Mouse (Mus musculus): ENCODE measurements around the gene Hist2h4.
"Not testable (repeated sequence)": the region's sequence is repeated elsewhere in the genome, so short reads cannot be mapped to it uniquely, and the experiment has no call there.

The Hist2h4 gene

DNA sequence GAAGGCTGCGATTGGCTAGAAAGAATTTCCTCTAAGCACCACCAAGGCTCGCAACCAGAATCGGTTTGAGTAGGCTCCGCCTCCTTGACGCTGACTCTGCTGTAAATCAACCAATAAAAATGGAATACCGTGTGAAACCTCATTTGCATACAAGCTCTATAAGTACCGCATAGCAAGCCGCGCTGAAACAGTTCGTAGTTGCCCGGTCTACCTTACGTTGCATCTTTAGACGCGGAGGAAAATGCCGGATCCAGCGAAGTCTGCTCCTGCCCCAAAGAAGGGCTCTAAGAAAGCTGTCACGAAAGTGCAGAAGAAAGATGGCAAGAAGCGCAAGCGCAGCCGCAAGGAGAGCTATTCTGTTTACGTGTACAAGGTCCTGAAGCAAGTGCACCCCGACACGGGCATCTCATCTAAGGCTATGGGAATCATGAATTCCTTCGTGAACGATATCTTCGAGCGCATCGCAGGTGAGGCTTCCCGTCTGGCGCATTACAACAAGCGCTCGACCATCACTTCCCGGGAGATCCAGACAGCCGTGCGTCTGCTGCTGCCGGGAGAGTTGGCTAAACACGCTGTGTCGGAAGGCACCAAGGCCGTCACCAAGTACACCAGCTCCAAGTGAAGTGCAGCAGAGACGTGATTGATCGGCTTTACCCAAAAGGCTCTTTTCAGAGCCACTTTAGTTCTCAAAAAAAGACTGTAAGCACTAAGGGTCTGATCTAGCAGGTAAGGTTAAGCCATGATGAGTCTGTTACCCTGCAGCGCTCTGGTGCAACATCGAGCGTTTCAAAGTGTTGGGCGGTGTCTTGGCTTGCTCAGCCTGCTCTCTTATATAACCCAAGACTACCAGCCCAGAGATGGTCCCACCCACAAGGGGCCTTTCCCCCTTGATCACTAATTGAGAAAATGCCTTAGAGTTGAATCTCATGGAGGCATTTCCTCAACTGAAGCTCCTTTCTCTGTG lies 6.7 kb upstream of the Hist2h4 start, which contains the start of gene Hist2h2bb:
Gene Hist2h2bb, plus strand, starts transcription at position 242 of the 964 bp plus-strand sequence.
- DNase-seq (ENCODE audit: low spot score in 2 of 2), result peak; percentile 93 to 97

DNA sequence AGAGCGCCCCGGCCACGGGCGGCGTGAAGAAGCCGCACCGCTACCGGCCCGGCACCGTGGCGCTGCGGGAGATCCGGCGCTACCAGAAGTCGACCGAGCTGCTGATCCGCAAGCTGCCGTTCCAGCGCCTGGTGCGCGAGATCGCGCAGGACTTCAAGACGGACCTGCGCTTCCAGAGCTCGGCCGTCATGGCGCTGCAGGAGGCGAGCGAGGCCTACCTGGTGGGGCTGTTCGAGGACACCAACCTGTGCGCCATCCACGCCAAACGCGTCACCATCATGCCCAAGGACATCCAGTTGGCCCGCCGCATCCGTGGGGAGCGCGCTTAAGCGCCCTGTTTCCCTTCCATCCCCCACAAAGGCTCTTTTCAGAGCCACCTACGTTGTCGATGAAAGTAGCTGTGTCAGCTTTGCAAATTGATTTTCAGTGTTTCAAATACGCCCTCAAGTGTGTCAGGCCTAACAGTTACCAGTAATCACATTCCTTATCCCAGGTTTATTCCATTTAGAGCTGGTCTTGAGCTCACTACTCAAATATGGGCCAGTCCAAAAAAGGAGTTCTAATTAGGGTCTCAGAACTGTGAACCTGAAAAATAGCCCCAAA lies 5.8 kb upstream of the Hist2h4 start:
- DNase-seq (ENCODE audit: low spot score in 2 of 2), result not testable (repeated sequence)

DNA sequence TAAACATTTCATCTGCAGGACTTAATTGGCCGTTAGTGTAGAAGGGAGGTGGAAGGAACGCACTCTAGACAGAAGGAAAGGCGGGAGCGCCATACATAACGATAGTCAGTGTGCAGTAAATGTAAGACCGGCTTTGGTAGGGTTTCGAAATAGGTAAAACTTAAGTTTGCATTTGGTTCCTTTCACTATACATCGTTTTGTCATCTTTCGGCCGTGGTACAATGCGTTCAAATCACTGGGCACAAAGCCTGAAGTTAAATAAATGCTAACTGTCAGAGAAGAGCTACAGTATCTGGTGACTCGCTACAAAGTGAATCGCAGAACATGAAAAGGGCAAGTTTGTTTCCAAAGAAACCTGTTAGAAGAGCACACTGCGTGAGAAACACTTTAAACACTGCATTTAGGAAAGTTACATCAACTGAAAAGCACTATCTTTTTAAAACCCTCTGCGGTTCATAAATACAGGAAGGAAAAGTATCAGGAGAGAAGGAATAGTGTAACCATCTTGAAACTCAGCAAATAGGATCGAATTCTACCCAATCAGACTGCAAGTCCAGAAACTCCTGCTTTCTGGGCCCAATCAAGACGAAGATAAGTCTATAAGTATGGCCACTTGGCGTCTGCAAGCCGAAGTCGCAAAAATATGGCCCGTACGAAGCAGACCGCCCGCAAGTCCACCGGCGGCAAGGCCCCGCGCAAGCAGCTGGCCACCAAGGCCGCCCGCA lies 5.1 kb upstream of the Hist2h4 start, which contains the start of gene Hist2h3b:
Gene Hist2h3b, plus strand, starts transcription at position 604 of the 725 bp plus-strand sequence.
- peak; percentile 80 to 85 for DNase-seq (ENCODE audit: low spot score in 2 of 2)

DNA sequence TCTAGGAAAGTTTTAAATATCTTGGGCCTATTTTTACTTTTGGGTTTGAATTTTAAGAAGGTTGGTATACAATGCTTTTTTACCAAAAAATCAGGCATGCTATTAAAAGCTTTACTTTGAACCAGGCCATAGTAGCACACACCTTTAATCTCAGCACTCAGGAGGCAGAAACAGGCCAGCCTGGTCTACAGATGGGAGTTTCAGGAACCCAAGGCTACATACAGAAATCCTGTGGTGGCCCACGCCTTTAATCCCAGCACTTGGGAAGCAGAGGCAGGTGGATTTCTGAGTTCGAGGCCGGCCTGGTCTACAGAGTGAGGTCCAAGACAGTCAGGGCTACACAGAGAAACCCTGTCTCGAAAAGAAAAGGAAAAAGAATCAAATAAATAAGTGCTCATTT lies 4.4 kb upstream of the Hist2h4 start:
- no peak for DNase-seq (ENCODE audit: low spot score in 2 of 2)

DNA sequence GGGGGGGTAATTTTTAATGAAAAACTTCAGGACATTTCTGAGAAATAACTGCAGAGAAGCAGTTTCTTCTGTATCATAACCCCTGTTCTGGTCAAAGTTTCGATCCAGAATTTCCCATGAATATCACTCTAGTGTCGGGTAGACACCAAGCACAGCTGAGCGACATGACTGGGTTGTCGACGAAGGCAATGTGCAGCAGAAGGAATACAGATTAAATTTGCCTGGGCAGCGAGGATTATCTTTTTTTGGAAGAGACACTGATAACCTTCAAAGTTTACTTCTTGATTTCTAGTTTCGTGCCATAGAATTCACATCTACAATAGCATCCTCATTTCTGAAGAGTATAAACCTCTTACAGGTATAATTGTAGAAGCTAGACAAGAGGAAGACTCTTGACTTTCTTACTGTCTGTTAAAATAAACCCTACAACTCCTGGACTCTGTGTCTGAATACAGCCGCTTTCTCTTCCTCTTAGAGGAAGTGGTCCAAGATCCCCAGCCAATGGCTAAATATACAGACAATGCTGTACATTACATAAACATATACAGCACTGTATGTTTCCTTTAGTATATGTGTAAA lies 3.1 kb upstream of the Hist2h4 start:
- DNase-seq (ENCODE audit: low spot score in 2 of 2), result no peak

DNA sequence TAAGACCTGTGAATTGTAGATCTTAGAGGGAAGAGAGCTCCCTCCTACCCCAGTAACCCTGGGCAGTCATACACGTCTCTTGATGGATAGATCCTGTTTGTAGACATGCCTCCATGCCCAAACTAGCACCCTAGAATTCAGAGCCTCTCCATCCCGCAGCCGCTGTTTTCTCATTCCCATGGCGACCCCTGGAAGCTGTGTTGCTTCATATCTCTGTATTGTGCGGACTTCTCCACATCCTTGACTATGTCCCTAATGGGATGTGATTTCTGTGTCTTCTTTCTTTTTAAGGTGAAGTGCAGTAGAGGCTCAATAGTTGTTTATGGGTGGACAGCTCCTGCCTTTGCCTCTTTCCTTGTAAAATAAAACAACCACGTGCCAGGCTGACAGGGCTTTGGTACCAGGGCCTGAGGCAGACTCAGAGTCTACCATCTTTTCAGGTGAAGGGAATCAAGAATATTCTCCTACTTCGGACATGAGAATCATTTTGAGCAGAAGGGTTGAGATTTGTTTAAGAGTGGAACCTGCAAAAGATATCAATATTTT lies 1.4 kb upstream of the Hist2h4 start:
- DNase-seq (ENCODE audit: low spot score in 2 of 2), result no peak

DNA sequence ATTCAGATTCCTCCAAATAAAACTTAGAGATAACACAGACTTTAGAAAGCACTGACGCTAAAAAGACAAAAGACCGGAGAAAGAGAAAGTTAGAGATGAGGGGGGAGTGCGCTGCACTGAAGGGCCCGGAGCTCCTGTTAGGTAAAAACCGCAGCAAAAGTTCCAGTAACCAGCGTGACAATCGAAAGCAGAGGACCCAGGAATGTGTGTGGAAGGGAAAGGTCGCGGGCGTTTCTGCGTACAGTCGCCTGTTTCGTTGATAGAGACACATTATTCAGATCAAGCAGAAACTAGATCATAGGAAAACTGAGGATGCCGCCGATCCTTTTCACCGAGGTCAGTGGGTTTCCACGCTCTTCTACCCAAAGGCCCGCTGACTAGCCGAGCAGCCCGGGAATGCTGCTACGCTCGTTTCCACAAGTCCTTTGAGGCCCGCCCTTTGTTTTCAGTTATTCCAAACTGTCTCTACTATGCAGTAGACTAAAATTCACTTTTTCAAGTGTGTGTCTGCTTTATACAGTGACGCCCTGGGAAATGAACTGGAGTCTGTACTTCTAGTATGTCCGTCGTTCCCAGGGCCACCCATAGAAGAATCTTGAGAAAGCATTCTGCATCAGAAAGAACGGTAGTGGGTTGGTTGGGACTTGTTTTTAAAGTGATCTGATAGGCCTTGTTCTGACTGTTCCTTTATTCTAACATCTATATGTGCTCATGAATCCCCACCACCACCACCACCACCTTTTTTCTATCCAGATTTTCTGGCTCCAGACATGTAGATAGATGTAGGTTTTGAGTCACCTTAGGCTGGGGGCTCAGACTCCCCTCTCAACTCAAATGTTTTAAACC lies 670 bp upstream of the Hist2h4 start:
- no peak for DNase-seq (ENCODE audit: low spot score in 2 of 2)

DNA sequence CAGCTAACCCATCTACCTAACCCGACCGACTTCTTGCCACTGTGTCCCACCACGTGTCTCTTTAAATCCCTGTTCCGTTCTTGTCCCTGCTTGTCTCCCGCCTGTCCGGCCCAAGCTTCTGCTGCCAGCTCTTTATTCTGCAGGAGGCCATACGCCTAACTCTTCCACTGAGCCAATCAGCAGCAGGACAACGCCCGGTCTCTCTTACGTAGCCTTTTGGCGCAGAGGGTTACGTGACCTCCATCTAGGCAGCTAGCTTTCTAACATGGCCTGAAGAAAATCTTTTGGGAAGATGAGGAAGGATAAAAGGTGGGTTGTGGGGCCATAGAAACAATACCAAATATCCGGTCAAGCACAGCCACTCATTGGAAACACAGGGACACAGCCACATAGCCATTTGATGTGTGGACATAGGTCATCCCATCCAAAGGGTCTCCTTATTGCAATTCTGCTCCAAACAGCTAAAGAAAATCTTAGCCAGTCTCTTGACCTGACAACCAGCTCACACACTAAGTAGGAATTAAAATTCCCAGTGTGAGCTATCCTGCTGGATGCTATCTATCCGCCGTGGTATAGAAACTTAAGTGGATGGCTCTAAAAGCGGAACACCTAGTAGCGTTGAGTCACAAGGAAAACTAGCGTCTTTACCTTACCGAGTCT lies 765 bp downstream of the Hist2h4 start:
- peak; percentile 79 to 89 for DNase-seq (ENCODE audit: low spot score in 2 of 2)

DNA sequence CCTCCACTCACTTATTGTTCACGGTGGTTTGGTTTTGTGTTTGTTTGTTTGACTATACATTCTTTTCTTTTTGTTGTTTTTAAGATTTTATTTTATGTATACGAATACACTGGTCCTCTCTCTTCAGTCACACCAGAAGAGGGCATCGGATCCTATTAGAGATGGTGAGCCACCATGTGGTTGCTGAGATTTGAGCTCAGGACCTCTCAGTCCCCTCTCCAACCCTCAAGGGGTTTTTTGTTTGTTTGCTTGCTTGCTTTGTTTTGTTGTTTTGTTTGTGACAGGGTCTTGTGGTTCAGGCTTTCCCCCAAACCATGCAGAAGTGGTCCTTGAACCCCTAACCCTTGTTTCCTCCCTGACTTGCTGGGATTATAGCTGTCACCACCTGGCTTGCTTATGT lies 1.5 kb downstream of the Hist2h4 start:
- no peak for DNase-seq (ENCODE audit: low spot score in 2 of 2)

DNA sequence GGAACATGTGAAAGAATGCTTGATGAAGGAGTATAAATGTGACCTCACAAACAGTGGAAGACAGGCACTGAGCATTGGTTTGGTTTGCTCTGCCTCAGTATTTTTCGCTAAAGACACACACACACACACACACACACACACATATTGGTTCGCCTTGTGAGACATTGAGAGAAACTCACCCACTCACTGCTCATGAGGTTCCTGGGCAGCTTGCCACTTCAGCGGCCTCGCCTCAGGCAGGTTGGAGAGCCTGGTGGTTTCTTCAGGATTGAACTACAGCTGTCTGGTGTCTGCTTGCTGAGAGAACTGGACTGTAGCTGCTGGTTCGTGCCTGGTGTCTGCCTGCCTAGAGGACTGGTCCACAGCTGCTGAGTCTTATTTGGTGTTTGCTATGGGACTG lies 2.9 kb downstream of the Hist2h4 start:
- DNase-seq (ENCODE audit: low spot score in 2 of 2), result no peak

DNA sequence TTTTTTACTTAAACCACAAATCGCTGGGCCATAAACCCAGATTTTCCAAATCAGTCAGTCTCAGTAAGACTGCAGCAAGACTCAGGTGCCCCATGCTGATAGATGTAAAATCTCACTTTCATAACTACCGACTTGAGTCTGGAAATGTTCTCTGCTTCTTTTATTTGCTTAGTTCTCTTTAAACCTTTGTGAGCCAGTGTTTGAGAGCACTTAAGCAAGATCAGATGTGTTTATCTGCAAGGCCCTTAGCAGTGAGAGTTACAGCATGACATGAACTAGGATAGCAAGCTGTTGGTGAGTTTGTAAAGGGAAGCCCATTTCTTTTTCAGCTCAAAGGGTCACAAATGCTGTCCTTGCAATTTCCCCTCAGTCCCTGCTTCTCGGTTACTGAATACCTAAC lies 5.9 kb downstream of the Hist2h4 start:
- no peak for DNase-seq (ENCODE audit: low spot score in 2 of 2)

DNA sequence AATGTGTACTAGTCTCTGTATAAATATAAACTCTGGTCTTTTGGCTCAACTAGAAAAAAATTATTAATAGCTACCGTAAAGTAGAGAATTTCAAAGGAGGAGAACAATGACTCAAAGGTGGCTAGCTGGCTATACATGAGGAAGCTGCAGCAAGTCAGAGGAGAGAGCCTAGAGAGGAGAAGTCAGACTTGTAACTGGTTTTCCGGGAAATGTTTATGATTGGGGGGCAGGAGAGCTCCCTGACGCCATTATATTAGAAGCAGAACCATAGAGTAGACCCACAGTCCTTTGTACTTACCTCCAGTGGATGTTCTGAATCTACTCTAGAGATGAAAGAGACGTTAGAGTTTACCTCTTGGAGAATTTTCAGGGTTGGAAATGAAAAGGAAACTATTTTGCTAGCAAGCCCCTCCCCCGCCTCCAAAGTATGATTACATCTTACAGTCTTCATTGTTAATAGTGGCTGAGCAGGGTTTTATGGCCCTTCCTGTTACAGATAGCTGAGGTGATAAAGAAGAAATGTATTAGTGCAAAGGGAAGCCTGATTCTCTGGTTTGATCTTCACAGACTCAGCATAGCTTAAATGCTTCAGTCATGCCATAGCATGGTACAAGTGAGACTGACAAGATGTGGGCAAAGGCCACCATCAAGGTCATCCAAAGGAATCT lies 7.1 kb downstream of the Hist2h4 start:
- DNase-seq (ENCODE audit: low spot score in 2 of 2), result no peak

DNA sequence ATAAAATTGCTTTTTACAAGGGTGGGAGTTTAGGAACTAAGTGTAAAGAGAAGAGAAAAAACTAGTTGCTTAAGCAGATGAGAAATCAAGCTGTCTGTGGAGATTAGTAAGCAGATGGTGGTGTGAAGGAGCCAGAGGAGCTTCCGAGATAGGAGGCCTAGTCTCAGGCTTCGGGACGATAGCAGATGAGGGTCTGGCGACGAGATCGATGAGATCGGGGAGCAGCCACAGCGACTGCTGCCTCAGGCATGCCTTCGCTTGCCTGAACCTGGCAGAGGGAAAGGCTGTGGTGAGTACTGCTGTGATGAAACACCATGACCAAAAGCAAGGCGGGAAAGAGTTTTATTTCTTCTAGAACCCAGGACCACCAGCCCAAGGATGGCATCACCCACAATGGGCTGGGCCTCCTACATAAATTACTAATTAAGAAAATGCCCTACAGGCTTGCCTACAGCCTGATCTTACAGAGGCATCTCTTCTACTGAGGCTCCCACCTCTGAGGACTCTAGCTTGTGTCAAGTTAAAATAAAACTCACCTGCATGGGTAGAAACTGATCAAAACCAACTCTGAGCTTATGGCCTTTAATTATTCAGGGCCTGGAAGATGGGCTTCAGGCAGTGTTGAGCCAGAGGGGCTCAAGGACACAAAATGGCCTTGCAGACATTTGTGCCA lies 8.3 kb downstream of the Hist2h4 start:
- no peak for DNase-seq (ENCODE audit: low spot score in 2 of 2)

DNA sequence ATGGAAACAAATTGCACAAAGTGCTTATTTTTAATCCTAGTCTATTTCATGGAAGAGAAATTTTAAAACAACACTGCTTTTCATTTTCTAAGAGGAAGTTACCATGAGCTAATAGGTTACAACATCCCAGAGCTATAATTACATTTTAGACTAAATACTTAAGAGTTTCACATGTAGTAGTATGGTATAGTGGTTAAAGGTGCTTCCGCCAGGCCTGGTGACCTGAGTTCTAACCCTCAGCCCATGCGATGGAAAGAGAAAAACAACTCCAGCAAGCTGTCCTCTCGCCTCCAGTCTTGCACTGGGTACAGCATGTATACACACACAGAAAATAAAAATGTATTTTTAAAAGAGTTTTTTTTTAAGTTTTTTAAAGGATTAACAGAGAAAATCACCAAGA lies 11.3 kb downstream of the Hist2h4 start:
- DNase-seq (ENCODE audit: low spot score in 2 of 2), result no peak

DNA sequence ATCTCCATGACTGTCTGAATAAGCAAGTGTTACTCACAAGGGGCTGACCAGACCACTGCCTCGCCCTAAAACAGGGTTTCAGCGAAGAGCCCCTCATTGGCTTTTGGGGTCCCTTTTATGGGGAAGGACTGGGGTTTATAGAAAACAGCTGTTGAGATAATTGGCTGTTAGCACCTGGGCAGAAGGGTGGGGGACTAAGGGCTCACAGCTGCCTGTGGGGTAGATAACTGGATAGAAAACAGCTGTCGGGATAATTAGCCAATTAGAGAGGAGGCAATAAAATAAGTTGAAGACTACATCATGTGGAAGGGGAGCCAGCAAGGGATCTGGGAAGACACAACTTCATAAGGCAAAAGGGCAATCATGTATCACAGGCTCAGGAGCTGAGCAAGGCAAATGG lies 12.2 kb downstream of the Hist2h4 start:
- no peak for DNase-seq (ENCODE audit: low spot score in 2 of 2)

DNA sequence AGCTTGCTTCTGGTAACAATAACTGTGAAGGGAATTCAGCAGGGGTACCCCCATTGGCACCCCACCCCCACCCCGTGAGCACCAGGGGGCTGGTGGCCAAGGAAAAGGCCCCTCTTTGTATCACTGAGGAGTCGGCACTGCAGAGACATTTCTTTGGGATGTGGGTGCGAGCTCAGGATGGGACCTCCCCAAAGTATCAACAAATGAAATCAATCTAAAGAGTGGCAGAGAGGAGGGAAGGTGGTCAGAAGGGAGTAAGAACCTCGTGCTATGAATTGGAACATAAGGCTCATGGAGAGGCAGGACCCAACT lies 14.1 kb downstream of the Hist2h4 start:
- no peak for DNase-seq (ENCODE audit: low spot score in 2 of 2)

DNA sequence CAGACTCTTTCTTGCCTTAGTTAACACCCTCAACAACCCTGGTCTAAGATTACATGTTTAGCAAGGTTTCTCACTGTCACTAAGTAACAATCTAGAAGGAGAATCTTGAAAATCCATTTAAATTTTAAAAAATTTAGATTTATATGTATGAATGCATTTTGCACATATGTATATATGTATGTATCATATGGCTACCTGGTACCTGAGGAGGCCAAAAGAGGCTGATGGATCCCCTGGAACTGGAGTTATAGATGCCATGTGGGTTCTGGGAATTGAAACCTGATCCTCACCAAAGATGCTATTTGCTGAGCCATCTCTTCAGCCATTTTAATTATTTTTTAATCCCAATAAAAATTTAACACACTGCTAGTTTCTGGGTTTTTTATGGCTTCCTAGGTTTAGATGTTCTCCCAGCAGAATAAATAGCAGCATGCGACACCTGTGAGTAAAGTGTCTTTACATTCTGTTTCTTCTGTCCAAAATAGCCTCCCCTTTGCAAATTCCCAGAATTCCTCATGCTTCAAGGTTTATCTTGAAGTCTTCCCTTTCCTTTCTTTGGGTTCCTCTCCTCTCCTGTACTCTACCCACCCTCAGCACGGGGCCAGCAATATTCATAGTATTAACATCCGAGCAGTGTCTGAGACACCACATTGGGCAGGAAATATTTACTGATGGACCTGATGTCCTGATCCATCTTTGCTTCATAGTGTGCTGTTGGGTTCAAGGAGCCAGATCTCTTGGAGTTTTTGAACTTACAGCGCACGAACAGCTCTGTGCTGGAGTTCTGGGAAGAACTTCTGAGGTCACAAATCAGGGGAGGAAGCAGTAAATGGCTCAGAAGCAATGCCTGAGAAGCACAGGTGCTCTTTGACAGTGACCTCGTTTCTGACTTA lies 14.7 kb downstream of the Hist2h4 start:
- no peak for DNase-seq (ENCODE audit: low spot score in 2 of 2)

Measured in right cerebral cortex, postnatal 36 days (tissue).